Mouse (Mus musculus) embryonic facial prominence, embryonic 12.5 days (tissue): ENCODE results near the gene Zfyve28. TPM values are rescaled to one million over a fixed set of nuclear protein-coding genes. Genes with fewer than 3 reads are reported as not detected.

Experiments used
- ATAC-seq: fragments of 200-750 bp; cut with Nextera tagmentation; 2 replicates; pipeline ENCODE4 v1.8.0; 2017; ENCODE audit not compliant: insufficient number of reproducible peaks, insufficient read depth, low FRiP score, low TSS enrichment
- H3K27ac ChIP-seq: fragments of 300-500 bp; sonication (generic); 2 replicates; pipeline ENCODE4 v1.5.1; 2016; ENCODE audit warnings: mild to moderate bottlenecking
- H3K27me3 ChIP-seq: fragments of 300-500 bp; sonication (generic); 2 replicates; pipeline ENCODE4 v1.6.1; 2016; ENCODE audit warnings: mild to moderate bottlenecking, moderate library complexity
- H3K36me3 ChIP-seq: fragments of 300-500 bp; sonication (generic); 2 replicates; pipeline ENCODE4 v1.6.1; 2016; ENCODE audit warnings: mild to moderate bottlenecking
- H3K4me1 ChIP-seq: fragments of 300-500 bp; sonication (generic); 2 replicates; pipeline ENCODE4 v1.6.1; 2016
- H3K4me2 ChIP-seq: fragments of 300-500 bp; sonication (generic); replicated peaks from 2 replicates; pipeline ENCODE4 v1.6.1; 2016; ENCODE audit warnings: mild to moderate bottlenecking, moderate library complexity
- H3K4me3 ChIP-seq: fragments of 300-500 bp; sonication (generic); 2 replicates; pipeline ENCODE4 v1.5.1; 2016; ENCODE audit warnings: mild to moderate bottlenecking
- H3K9ac ChIP-seq: fragments of 300-500 bp; sonication (generic); 2 replicates; pipeline ENCODE4 v1.6.1; 2016; ENCODE audit warnings: mild to moderate bottlenecking, moderate library complexity
- H3K9me3 ChIP-seq: fragments of 300-500 bp; sonication (generic); 2 replicates; pipeline ENCODE4 v1.6.1; 2016; ENCODE audit warnings: mild to moderate bottlenecking, moderate library complexity
- WGBS: fragments of 180-500 bp; shearing (Covaris S2); methylation state at CpG from one replicate; pipeline ENCODE4 v1.1.7; 2016; 5-methylcytosine and 5-hydroxymethylcytosine counted together
- polyA plus RNA-seq: library from polyadenylated mRNA; unstranded; fragments of >200 nt; fragmentation: Nextera tagmentation; extraction: Ambion mirVana; gene quantifications from 2 replicates; pipeline ENCODE4 v1.2.1, GENCODE M21; 2016

The Zfyve28 gene
- polyA plus RNA-seq, 1 experiment from 2014 or later = 1.5 TPM

DNA sequence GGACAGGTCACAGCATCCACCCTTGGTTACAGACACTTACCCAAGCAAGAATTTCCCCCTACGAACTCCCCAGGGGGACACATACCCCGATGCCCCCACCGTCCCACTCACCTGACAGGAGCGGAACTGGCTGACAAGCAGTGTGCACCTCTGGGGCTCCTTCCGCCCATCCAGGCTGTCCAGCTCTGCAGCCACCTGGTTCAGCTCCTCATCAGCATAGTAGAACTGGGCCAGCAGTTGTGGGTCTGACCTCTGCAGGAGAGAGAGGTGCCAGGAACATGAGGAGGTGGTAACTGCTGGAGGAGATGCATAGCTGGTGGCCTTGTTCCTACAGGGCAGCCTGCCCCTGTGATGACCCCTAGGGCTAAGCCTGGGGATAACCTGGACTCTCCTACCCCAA, 45.2 kb downstream of the Zfyve28 start:
- WGBS = 77% methylated on average over 5 of the region's 5 CpGs
- Histone ChIP-seq H3K36me3 (no peaks in the 10 kb centered on the region), H3K4me2 (no peak overlapping the region), H3K27me3 (no peaks in the 10 kb centered on the region), H3K27ac (no peak overlapping the region), H3K4me3 (no peak overlapping the region), H3K9me3 (no peaks in the 10 kb centered on the region), H3K4me1 (peaks cover 10% of the 10 kb centered on the region; the same call in 1 of the 2 replicates), H3K9ac (no peak overlapping the region)
- no peak for ATAC-seq

DNA sequence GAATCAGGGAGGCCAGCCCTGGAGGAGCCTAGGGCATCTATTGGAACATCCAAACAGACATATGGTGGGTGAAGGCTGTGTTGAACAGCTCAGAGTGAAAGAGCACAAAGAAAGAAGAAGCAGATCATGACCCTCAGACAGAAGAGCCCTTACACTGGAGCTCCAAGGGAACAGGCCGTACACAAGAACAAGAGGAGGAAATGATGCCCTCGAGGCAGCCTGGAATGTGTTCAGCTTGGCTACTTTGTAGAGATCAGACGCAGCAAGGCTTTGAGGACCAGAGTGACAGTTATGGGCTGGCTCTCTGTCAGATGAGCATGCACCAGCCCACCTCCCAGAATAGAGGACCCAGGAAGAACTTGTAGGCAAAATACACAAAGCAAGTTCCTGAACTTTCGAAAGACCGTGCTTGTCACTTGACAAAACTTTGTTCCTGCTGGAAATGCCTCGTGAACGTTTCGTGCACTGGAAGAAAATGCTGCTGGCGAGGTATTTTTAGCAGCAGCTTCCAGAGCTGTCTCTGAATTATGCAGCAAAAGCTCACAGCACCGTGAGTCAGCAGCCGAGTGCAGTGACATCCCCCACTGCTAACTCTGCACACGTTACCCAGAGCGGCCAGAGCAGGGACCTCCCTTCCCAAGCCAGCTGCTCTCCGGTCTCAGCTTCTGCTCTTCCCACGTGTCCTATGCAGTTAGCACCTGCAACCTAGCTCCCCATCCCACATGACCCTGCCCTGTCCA, 45.9 kb downstream of the Zfyve28 start:
- no peaks in the 10 kb centered on the region for H3K9me3 ChIP-seq
- H3K27me3 ChIP-seq = no peaks in the 10 kb centered on the region
- no peaks in the 10 kb centered on the region for H3K36me3 ChIP-seq
- H3K4me2 ChIP-seq = no peak overlapping the region
- 38% methylated on average over 15 of the region's 15 CpGs for WGBS
- H3K9ac ChIP-seq = no peak overlapping the region
- no peak; the same call in 1 of the 2 replicates for ATAC-seq
- H3K4me3 ChIP-seq = no peak overlapping the region
- H3K4me1 ChIP-seq = peaks cover 10% of the 10 kb centered on the region; the same call in 1 of the 2 replicates
- no peak overlapping the region for H3K27ac ChIP-seq

DNA sequence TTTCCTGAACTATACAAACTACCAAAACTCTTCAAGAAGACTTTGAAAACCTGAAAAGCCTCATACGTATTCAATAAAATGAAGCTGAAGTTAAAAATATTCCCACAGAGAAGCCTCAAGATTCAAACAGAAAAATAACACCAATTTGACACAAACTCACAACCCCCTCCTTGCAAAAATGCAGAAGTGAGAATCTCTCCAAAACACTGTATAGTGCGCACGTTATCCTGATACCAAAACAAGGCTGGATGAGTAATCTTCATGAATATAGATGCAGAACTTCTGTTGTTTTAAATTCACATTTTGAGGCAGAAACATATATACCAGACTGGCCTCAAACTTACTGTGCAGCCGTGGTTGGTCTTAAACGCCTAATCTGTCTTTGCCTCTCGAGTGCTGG, 49.8 kb downstream of the Zfyve28 start:
- no peaks in the 10 kb centered on the region for H3K9me3 ChIP-seq
- no peak overlapping the region for H3K4me2 ChIP-seq
- peaks cover 10% of the 10 kb centered on the region; the same call in 1 of the 2 replicates for H3K4me1 ChIP-seq
- no peak for ATAC-seq
- no peaks in the 10 kb centered on the region for H3K27me3 ChIP-seq
- no peak overlapping the region for H3K4me3 ChIP-seq
- 88% methylated on average over 6 of the region's 6 CpGs for WGBS
- H3K36me3 ChIP-seq = no peaks in the 10 kb centered on the region
- H3K9ac ChIP-seq = no peak overlapping the region
- no peak overlapping the region for H3K27ac ChIP-seq

DNA sequence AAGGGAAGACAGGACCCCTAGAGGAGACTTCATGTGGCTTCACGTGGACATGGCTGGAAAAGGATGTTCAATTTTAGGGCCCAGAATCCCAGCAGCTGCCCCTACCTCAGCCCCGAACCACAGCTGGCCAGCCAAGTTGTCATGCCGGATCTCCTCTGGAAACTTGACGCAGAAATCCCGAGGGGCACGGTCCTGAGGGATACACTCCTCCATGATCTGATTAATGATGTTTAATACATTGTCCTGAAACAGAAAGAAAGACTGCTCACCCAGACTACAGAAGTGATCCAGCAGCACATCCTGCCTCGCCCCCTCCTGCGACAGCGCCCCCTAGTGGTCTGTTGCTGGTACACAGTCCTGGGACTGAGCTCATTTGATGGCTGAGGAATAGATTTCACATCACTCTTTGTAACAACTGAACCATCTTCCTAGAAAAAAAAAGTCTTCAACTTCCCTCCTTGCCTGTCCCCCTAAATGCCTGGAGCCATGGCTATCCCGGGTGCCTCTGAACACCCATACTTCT, 52.3 kb downstream of the Zfyve28 start:
- H3K27ac ChIP-seq = no peak overlapping the region
- no peaks in the 10 kb centered on the region for H3K9me3 ChIP-seq
- no peaks in the 10 kb centered on the region for H3K27me3 ChIP-seq
- ATAC-seq = no peak
- no peak overlapping the region for H3K9ac ChIP-seq
- WGBS = 52% methylated on average over 10 of the region's 10 CpGs
- no peak overlapping the region for H3K4me3 ChIP-seq
- no peak overlapping the region for H3K4me2 ChIP-seq
- no peaks in the 10 kb centered on the region for H3K4me1 ChIP-seq
- H3K36me3 ChIP-seq = no peaks in the 10 kb centered on the region

DNA sequence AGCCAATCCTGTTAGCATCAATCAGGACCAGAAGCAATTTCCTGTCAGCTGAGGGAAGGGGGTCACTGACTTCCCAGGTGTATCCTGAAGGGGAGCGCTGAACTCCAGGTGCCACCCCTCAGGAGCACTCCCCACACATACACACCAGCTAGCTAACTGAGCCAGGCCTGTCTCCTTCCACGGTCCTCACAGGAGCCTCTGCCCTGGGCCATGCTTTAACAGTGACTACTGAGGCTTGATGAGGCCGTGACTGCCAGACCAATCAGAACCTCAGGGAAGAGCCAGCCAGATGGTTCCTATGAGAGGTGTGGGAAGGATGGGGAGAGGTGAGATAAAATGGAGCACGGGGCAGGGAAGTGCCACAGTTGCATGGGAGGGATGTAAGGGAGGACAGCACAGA, 53.2 kb downstream of the Zfyve28 start:
- WGBS = 61% methylated on average over 4 of the region's 4 CpGs
- no peak for ATAC-seq

DNA sequence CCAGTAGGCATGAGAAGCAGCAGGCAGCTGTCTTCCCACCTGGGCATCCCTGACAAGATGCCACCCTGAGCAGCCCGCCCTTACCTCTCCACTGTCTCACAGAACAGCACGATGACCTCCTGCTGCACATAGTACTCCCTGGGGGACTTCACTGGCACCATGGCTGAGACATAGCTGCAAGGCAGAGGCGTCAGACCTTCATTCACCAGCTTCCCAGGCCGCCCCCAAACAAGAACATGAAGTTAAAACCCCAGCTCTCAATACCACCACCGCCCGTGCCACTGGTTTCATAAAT, 55.1 kb downstream of the Zfyve28 start:
- no peak overlapping the region for H3K9ac ChIP-seq
- H3K4me1 ChIP-seq = no peaks in the 10 kb centered on the region
- H3K4me2 ChIP-seq = no peak overlapping the region
- no peaks in the 10 kb centered on the region for H3K36me3 ChIP-seq
- 89% methylated on average over 6 of the region's 6 CpGs for WGBS
- H3K9me3 ChIP-seq = no peaks in the 10 kb centered on the region
- ATAC-seq = no peak
- no peak overlapping the region for H3K27ac ChIP-seq
- no peak overlapping the region for H3K4me3 ChIP-seq
- no peaks in the 10 kb centered on the region for H3K27me3 ChIP-seq

More for the DNA sequence above, 53.2 kb downstream of the Zfyve28 start:
- H3K27me3 ChIP-seq = no peaks in the 10 kb centered on the region
- H3K4me3 ChIP-seq = no peak overlapping the region
- no peaks in the 10 kb centered on the region for H3K36me3 ChIP-seq
- H3K9ac ChIP-seq = no peak overlapping the region
- H3K9me3 ChIP-seq = no peaks in the 10 kb centered on the region
- H3K4me1 ChIP-seq = no peaks in the 10 kb centered on the region
- H3K4me2 ChIP-seq = no peak overlapping the region
- no peak overlapping the region for H3K27ac ChIP-seq

DNA sequence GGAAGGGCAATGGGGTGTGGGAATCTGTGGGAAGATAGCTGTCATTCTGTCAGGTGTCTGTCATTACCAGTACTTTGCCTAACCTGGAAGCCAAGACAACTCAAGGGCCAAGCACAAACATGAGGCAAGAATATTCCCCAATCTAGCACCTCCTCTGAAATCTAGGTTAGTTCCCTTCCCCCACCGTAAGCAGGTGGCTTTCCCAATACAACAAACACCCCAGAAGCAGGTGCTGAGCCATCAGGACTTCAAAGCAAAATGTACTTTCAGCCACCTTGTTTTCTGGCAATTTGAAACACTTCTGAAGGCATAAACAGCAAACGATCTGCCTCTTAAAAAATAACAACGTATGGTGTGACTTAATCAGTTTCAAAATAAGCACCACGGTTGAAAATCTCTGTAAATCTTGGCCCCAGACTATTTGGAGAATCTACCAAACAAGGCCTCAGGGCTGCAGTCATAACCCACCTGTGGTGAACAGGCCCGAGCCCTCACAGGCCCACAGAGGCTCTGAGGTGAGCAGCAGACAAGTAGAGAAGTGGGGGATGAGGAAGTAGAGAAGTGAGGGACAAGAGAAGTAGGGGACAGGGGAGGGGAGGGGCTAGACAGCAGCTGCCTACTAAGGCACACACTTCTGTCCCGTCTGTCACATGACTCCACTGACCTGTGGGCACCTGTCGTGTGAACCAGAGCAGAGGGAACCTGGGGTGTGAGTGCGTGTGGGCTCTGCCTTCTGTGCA, 55.6 kb downstream of the Zfyve28 start:
- H3K4me1 ChIP-seq = no peaks in the 10 kb centered on the region
- H3K4me2 ChIP-seq = no peak overlapping the region
- H3K4me3 ChIP-seq = no peak overlapping the region
- ATAC-seq = no peak
- no peaks in the 10 kb centered on the region for H3K9me3 ChIP-seq
- whole genome bisulfite sequencing = 72% methylated on average over 8 of the region's 8 CpGs
- H3K9ac ChIP-seq = no peak overlapping the region
- H3K27me3 ChIP-seq = no peaks in the 10 kb centered on the region
- H3K27ac ChIP-seq = no peak overlapping the region
- no peaks in the 10 kb centered on the region for H3K36me3 ChIP-seq

DNA sequence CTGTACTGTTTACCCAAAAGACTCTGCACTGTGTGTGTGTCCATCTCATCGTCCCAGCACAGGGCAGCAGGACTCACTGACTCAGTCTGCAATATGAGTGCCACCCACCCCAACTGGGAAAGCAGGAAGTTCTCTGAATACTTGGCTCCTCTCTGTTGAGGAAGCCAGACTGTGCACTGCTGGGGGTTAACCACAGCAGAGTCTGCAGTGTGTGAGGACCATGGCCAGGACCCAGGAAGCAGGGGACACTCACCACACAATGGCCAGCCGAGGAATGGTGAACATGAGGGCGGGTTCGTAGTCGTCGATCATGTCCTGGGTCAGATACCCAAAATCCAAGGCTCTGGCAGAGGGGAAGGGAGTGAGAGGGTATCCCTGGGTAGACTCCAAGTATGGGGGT, 56.3 kb downstream of the Zfyve28 start:
- Histone ChIP-seq H3K9ac (no peak overlapping the region), H3K27me3 (no peaks in the 10 kb centered on the region), H3K4me3 (no peak overlapping the region), H3K4me1 (no peaks in the 10 kb centered on the region), H3K9me3 (no peaks in the 10 kb centered on the region), H3K27ac (no peak overlapping the region), H3K36me3 (no peaks in the 10 kb centered on the region), H3K4me2 (no peak overlapping the region)
- WGBS = 84% methylated on average over 6 of the region's 6 CpGs
- no peak for ATAC-seq

DNA sequence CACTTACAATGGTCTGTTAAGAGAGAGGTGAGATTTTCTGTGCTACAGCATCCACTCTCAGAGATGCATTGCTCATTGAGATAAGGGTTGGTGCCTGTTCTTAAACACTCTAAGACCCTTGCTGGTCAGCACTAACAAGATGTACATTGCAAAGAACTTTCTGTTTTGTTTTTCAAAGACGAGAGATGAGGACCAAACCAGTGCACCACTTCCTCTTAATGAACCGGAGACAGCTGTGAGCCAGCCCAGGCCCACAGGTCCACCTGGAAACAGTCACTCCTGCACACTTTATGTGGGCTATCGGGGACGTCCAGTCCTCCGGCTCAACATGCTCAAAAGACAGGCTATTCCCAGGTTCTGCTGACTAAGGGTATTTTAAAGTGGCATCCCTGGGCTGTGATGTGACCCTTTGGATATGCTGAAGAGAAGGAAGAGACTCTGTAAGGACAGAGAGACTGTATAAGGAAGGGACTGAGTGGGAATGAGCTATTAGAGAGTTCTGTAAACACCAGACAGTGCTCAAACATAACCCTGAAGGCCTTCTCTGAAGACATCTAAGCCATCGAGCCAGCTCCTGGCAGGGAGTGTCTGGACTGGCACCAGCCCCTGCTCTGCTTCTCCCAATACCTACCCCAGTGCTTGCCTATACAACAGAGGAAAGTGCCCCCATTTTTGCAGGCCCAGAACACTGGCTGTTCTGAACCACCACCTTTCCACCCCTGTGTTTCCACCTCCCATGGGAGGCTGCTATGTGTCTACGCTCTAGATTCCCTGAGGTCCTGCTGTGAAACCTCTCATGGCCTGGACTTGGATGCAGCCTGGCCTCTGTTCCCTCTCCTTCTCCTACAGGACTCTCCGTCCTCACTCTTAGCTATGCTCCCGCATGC, 57.4 kb downstream of the Zfyve28 start:
- 81% methylated on average over 9 of the region's 9 CpGs for WGBS

DNA sequence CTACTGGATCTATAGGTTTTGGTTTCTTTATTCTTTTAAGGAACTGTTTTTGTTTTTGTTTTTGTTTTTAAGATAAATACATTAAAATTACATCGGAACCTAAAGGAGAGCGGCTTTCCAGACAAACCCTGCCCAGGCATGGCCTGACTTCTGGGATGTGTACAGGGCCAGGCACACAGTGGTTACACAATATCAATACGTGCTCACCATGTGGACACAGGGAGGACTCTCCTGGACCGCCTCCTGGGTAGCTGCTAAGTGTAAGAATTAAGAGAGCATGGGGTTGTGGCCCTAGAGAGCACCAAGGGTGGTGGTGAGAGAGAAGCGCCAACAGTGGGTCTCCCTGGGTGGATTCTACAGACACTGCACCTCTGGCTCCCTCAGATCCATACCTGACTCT, 58.7 kb downstream of the Zfyve28 start:
- no peak overlapping the region for H3K4me3 ChIP-seq
- WGBS = 88% methylated on average over 5 of the region's 5 CpGs

More for the DNA sequence above, 57.4 kb downstream of the Zfyve28 start:
- Histone ChIP-seq H3K4me3 (no peak overlapping the region), H3K4me2 (no peak overlapping the region), H3K36me3 (no peaks in the 10 kb centered on the region), H3K9me3 (no peaks in the 10 kb centered on the region), H3K4me1 (no peaks in the 10 kb centered on the region), H3K9ac (no peak overlapping the region), H3K27ac (no peak overlapping the region), H3K27me3 (no peaks in the 10 kb centered on the region)
- ATAC-seq = no peak

DNA sequence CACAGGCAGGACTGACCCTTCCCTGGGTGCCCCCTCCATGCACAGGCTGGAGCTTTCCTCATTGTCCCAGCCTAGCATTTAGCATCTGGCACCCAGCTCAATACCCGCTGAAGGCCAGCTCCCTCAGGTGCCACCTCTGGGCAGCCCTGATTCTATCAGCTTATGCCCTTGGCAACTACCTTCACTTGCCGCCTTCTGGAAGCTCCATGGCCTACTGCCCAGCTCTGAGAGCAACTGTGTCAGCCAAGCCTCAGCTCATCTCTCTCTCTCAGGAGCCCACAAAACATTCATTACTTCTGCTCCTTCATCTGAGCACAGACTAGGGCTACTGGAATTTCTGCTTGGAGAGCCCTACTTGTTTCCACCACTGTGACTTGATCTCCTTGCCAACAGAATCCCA, 62.7 kb downstream of the Zfyve28 start:
- WGBS = 85% methylated on average over 2 of the region's 2 CpGs
- H3K27me3 ChIP-seq = no peaks in the 10 kb centered on the region
- no peak overlapping the region for H3K4me3 ChIP-seq
- no peak overlapping the region for H3K4me2 ChIP-seq
- no peaks in the 10 kb centered on the region for H3K4me1 ChIP-seq
- no peak overlapping the region for H3K27ac ChIP-seq
- H3K36me3 ChIP-seq = no peaks in the 10 kb centered on the region
- H3K9me3 ChIP-seq = no peaks in the 10 kb centered on the region
- H3K9ac ChIP-seq = no peak overlapping the region
- no peak for ATAC-seq

More for the DNA sequence above, 58.7 kb downstream of the Zfyve28 start:
- no peaks in the 10 kb centered on the region for H3K36me3 ChIP-seq
- no peak for ATAC-seq
- no peak overlapping the region for H3K4me2 ChIP-seq
- H3K4me1 ChIP-seq = no peaks in the 10 kb centered on the region
- no peak overlapping the region for H3K9ac ChIP-seq
- no peaks in the 10 kb centered on the region for H3K27me3 ChIP-seq
- H3K9me3 ChIP-seq = no peaks in the 10 kb centered on the region
- H3K27ac ChIP-seq = no peak overlapping the region
